Mouse (Mus musculus): ENCODE measurements around the gene Zfand5.
A peak's percentile ranks its signal among the peaks of the same experiment; 100 is the strongest.
"Not testable (repeated sequence)": the region's sequence is repeated elsewhere in the genome, so short reads cannot be mapped to it uniquely, and the experiment has no call there.

The Zfand5 gene

GRCm38 (mm10) chr19:21271741-21272654 lies at the start of gene Zfand5:
TSS of gene Zfand5 (plus strand) at chr19:21272278.
- peak; percentile 96 for DNase-seq (ENCODE audit: low spot score)

- DNase-seq (ENCODE audit: low spot score) = no peak
Measured at GRCm38 (mm10) chr19:21227131-21227530, 44.9 kb upstream of the Zfand5 start.

GRCm38 (mm10) chr19:21227754-21228153 lies 44.3 kb upstream of the Zfand5 start:
- no peak for DNase-seq (ENCODE audit: low spot score)

GRCm38 (mm10) chr19:21248730-21249129 lies 23.3 kb upstream of the Zfand5 start:
- not testable (repeated sequence) for DNase-seq (ENCODE audit: low spot score)

- no peak for DNase-seq (ENCODE audit: low spot score)
Measured at GRCm38 (mm10) chr19:21253846-21254245, 18.2 kb upstream of the Zfand5 start.

- no peak for DNase-seq (ENCODE audit: low spot score)
Measured at GRCm38 (mm10) chr19:21255920-21256319, 16.2 kb upstream of the Zfand5 start.

GRCm38 (mm10) chr19:21259453-21259852 lies 12.6 kb upstream of the Zfand5 start:
- no peak for DNase-seq (ENCODE audit: low spot score)

GRCm38 (mm10) chr19:21260280-21260679 lies 11.8 kb upstream of the Zfand5 start:
- no peak for DNase-seq (ENCODE audit: low spot score)

GRCm38 (mm10) chr19:21271186-21271585 lies 892 bp upstream of the Zfand5 start:
- DNase-seq (ENCODE audit: low spot score) = no peak

GRCm38 (mm10) chr19:21272655-21273284 lies 692 bp downstream of the Zfand5 start:
- DNase-seq (ENCODE audit: low spot score) = peak; percentile 58

- DNase-seq (ENCODE audit: low spot score) = no peak
Measured at GRCm38 (mm10) chr19:21273440-21273839, 1.4 kb downstream of the Zfand5 start.

- DNase-seq (ENCODE audit: low spot score) = no peak
Measured at GRCm38 (mm10) chr19:21274181-21274591, 2.1 kb downstream of the Zfand5 start.

GRCm38 (mm10) chr19:21274714-21275113 lies 2.6 kb downstream of the Zfand5 start:
- DNase-seq (ENCODE audit: low spot score) = no peak

GRCm38 (mm10) chr19:21276317-21276716 lies 4.2 kb downstream of the Zfand5 start:
- no peak for DNase-seq (ENCODE audit: low spot score)

- DNase-seq (ENCODE audit: low spot score) = no peak
Measured at GRCm38 (mm10) chr19:21286421-21287097, 14.5 kb downstream of the Zfand5 start.

GRCm38 (mm10) chr19:21297411-21297810 lies 25.3 kb downstream of the Zfand5 start:
- no peak for DNase-seq (ENCODE audit: low spot score)

- no peak for DNase-seq (ENCODE audit: low spot score)
Measured at GRCm38 (mm10) chr19:21301787-21302186, 29.7 kb downstream of the Zfand5 start.

- no peak for DNase-seq (ENCODE audit: low spot score)
Measured at GRCm38 (mm10) chr19:21307755-21308154, 35.7 kb downstream of the Zfand5 start.

GRCm38 (mm10) chr19:21310364-21310763 lies 38.3 kb downstream of the Zfand5 start:
- DNase-seq (ENCODE audit: low spot score) = not testable (repeated sequence)

GRCm38 (mm10) chr19:21315701-21316100 lies 43.6 kb downstream of the Zfand5 start:
- DNase-seq (ENCODE audit: low spot score) = no peak

- DNase-seq (ENCODE audit: low spot score) = no peak
Measured at GRCm38 (mm10) chr19:21319618-21320017, 47.5 kb downstream of the Zfand5 start.

- DNase-seq (ENCODE audit: low spot score) = no peak
Measured at GRCm38 (mm10) chr19:21325333-21325732, 53.3 kb downstream of the Zfand5 start.

GRCm38 (mm10) chr19:21328951-21329350 lies 56.9 kb downstream of the Zfand5 start:
- no peak for DNase-seq (ENCODE audit: low spot score)
